Mouse (Mus musculus) MEL (cell line): Measurements from ENCODE around the gene Gkn1. TPM values are rescaled to one million over a fixed set of nuclear protein-coding genes. Genes with fewer than 3 reads are reported as not detected.

Source experiments
- DNase-seq: peaks from one replicate; pipeline ENCODE4 v3.0.0; 2011; ENCODE audit warnings: low read depth, low spot score
- H3K27ac ChIP-seq: 2 replicates; pipeline ENCODE4 v1.5.1; 2012; ENCODE audit warnings: low read depth, mild to moderate bottlenecking, control low read depth, low read length, moderate library complexity; ENCODE audit not compliant: control insufficient read depth
- H3K27me3 ChIP-seq, 2 experiments: fragments of 150-350 bp in 1 of 2; sonication (generic) in 1 of 2; 2 replicates each; pipeline ENCODE4 v1.6.1; 2012; ENCODE audit warnings: low read length in 2 of 2, mild to moderate bottlenecking in 2 of 2, improper control_type of control experiment in 1 of 2, moderate library complexity in 1 of 2; ENCODE audit not compliant: insufficient read depth in 2 of 2, control insufficient read depth in 1 of 2
- H3K36me3 ChIP-seq, 2 experiments: 2 replicates each; pipeline ENCODE4 v1.6.1; 2012 to 2014; ENCODE audit warnings: low read length in 2 of 2, improper control_type of control experiment in 1 of 2, inconsistent platforms in 1 of 2, mild to moderate bottlenecking in 1 of 2; ENCODE audit not compliant: insufficient read depth in 2 of 2, control insufficient read depth in 1 of 2
- H3K4me1 ChIP-seq, 2 experiments: fragments of 150-350 bp in 1 of 2; sonication (generic) in 1 of 2; 2 replicates each; pipeline ENCODE4 v1.6.1; 2012; ENCODE audit warnings: low read length in 2 of 2, improper control_type of control experiment in 1 of 2, mild to moderate bottlenecking in 1 of 2; ENCODE audit not compliant: insufficient read depth in 2 of 2, control insufficient read depth in 1 of 2
- H3K4me3 ChIP-seq, 2 experiments: fragments of 150-350 bp in 1 of 2; sonication (generic) in 1 of 2; 2 replicates each; pipeline ENCODE4 v1.5.1; 2012; ENCODE audit warnings: low read depth in 2 of 2, low read length in 2 of 2, mild to moderate bottlenecking in 2 of 2, moderate library complexity in 2 of 2, control low read depth in 1 of 2, improper control_type of control experiment in 1 of 2; ENCODE audit not compliant: control insufficient read depth in 1 of 2, insufficient read depth in 1 of 2
- H3K79me2 ChIP-seq: 2 replicates; pipeline ENCODE4 v1.6.1; 2012; ENCODE audit warnings: mild to moderate bottlenecking, low read length, moderate library complexity; ENCODE audit not compliant: control insufficient read depth, poor library complexity, insufficient read depth
- H3K9ac ChIP-seq: 2 replicates; pipeline ENCODE4 v1.6.1; 2012; ENCODE audit warnings: low read depth, mild to moderate bottlenecking, control low read depth, low read length, moderate library complexity; ENCODE audit not compliant: control insufficient read depth, poor library complexity, severe bottlenecking
- H3K9me3 ChIP-seq: fragments of 150-350 bp; sonication (generic); replicated peaks from 2 replicates; pipeline ENCODE4 v1.6.1; 2012; ENCODE audit warnings: mild to moderate bottlenecking, low read length, improper control_type of control experiment, moderate library complexity; ENCODE audit not compliant: insufficient read depth
- CHD1 ChIP-seq: IDR thresholded peaks from 2 replicates; pipeline ENCODE4 v1.6.1; 2012; ENCODE audit warnings: low read depth, mild to moderate bottlenecking, inconsistent platforms, low read length, improper control_type of control experiment
- CTCF ChIP-seq, 3 experiments: IDR thresholded peaks in 2 of 3; conservative IDR thresholded peaks in 1 of 3; 2 replicates each; pipeline ENCODE4 v1.5.1; 2011 to 2012; ENCODE audit warnings: low read length in 3 of 3, low read depth in 2 of 3, mild to moderate bottlenecking in 2 of 3, improper control_type of control experiment in 1 of 3, inconsistent platforms in 1 of 3, mixed read lengths in 1 of 3, moderate library complexity in 1 of 3; ENCODE audit not compliant: control insufficient read depth in 1 of 3, insufficient read depth in 1 of 3, poor library complexity in 1 of 3, severe bottlenecking in 1 of 3
- E2F4 ChIP-seq: IDR thresholded peaks from 2 replicates; pipeline ENCODE4 v1.6.1; 2011; ENCODE audit warnings: low read depth, low read length, improper control_type of control experiment, borderline replicate concordance
- ELF1 ChIP-seq: IDR thresholded peaks from 2 replicates; pipeline ENCODE4 v1.6.1; 2014; ENCODE audit warnings: low read depth, mild to moderate bottlenecking, inconsistent platforms, low read length, improper control_type of control experiment, moderate library complexity
- EP300 ChIP-seq, 2 experiments: IDR thresholded peaks; 2 replicates each; pipeline ENCODE4 v1.6.1; 2011; ENCODE audit warnings: improper control_type of control experiment in 2 of 2, low read length in 2 of 2, low read depth in 1 of 2, mild to moderate bottlenecking in 1 of 2
- ETS1 ChIP-seq: IDR thresholded peaks from 2 replicates; pipeline ENCODE4 v1.6.1; 2012; ENCODE audit warnings: low read depth, mild to moderate bottlenecking, inconsistent platforms, low read length, improper control_type of control experiment, moderate library complexity
- GATA1 ChIP-seq: IDR thresholded peaks from 2 replicates; pipeline ENCODE4 v1.6.1; 2011; ENCODE audit warnings: low read depth, low read length, improper control_type of control experiment
- JUND ChIP-seq: IDR thresholded peaks from 2 replicates; pipeline ENCODE4 v1.6.1; 2011; ENCODE audit warnings: low read depth, mild to moderate bottlenecking, improper control_type of control experiment, low read length
- KAT2A ChIP-seq: conservative IDR thresholded peaks from 2 replicates; pipeline ENCODE4 v1.6.1; 2012; ENCODE audit warnings: low read depth, low read length, improper control_type of control experiment, inconsistent platforms
- MAFK ChIP-seq: IDR thresholded peaks from 2 replicates; pipeline ENCODE4 v1.6.1; 2011; ENCODE audit warnings: low read depth, mild to moderate bottlenecking, low read length, improper control_type of control experiment, borderline replicate concordance
- MAX ChIP-seq: IDR thresholded peaks from 2 replicates; pipeline ENCODE4 v1.6.1; 2011; ENCODE audit warnings: low read length, improper control_type of control experiment
- MAZ ChIP-seq: IDR thresholded peaks from 2 replicates; pipeline ENCODE4 v1.6.1; 2012; ENCODE audit warnings: low read depth, mild to moderate bottlenecking, inconsistent platforms, low read length, improper control_type of control experiment
- MEF2A ChIP-seq: IDR thresholded peaks from 2 replicates; pipeline ENCODE4 v1.6.1; 2014; ENCODE audit warnings: low read depth, mild to moderate bottlenecking, inconsistent platforms, low read length, improper control_type of control experiment; ENCODE audit not compliant: poor library complexity, insufficient replicate concordance, severe bottlenecking; ENCODE audit errors: extremely low read depth
- MXI1 ChIP-seq: IDR thresholded peaks from 2 replicates; pipeline ENCODE4 v1.6.1; 2011; ENCODE audit warnings: mild to moderate bottlenecking, low read depth, low read length, improper control_type of control experiment
- MYB ChIP-seq: IDR thresholded peaks from 2 replicates; pipeline ENCODE4 v1.6.1; 2011; ENCODE audit warnings: mild to moderate bottlenecking, low read depth, low read length, improper control_type of control experiment
- MYC ChIP-seq: IDR thresholded peaks from 2 replicates; pipeline ENCODE4 v1.6.1; 2011; ENCODE audit warnings: low read depth, mild to moderate bottlenecking, low read length, improper control_type of control experiment, moderate library complexity
- POLR2A ChIP-seq, 2 experiments: IDR thresholded peaks; 2 replicates each; pipeline ENCODE4 v1.6.1; 2011 to 2012; ENCODE audit warnings: low read length in 2 of 2, mild to moderate bottlenecking in 2 of 2, control low read depth in 1 of 2, improper control_type of control experiment in 1 of 2, low read depth in 1 of 2, moderate library complexity in 1 of 2; ENCODE audit not compliant: control insufficient read depth in 1 of 2, insufficient read depth in 1 of 2, poor library complexity in 1 of 2
- POLR2AphosphoS2 ChIP-seq: IDR thresholded peaks from 2 replicates; pipeline ENCODE4 v1.6.1; 2011; ENCODE audit warnings: low read length, improper control_type of control experiment
- RAD21 ChIP-seq: IDR thresholded peaks from 2 replicates; pipeline ENCODE4 v1.6.1; 2011; ENCODE audit warnings: mild to moderate bottlenecking, low read depth, low read length, improper control_type of control experiment
- RCOR1 ChIP-seq: IDR thresholded peaks from 2 replicates; pipeline ENCODE4 v1.6.1; 2012; ENCODE audit warnings: low read depth, mild to moderate bottlenecking, inconsistent platforms, low read length, improper control_type of control experiment
- SIN3A ChIP-seq: IDR thresholded peaks from 2 replicates; pipeline ENCODE4 v1.6.1; 2012; ENCODE audit warnings: low read length, improper control_type of control experiment, inconsistent platforms
- SMC3 ChIP-seq: IDR thresholded peaks from 2 replicates; pipeline ENCODE4 v1.6.1; 2011; ENCODE audit warnings: low read depth, low read length, improper control_type of control experiment
- TBP ChIP-seq: IDR thresholded peaks from 2 replicates; pipeline ENCODE4 v1.8.0; 2011; ENCODE audit warnings: low read depth, low read length, improper control_type of control experiment
- USF2 ChIP-seq, 2 experiments: IDR thresholded peaks; 2 replicates each; pipeline ENCODE4 v1.6.1; 2011 to 2012; ENCODE audit warnings: improper control_type of control experiment in 2 of 2, low read length in 2 of 2, borderline replicate concordance in 1 of 2, inconsistent platforms in 1 of 2, low read depth in 1 of 2, mild to moderate bottlenecking in 1 of 2; ENCODE audit not compliant: insufficient read depth in 1 of 2
- ZC3H11A ChIP-seq: IDR thresholded peaks from 2 replicates; pipeline ENCODE4 v1.6.1; 2012; ENCODE audit warnings: low read depth, mild to moderate bottlenecking, inconsistent platforms, low read length, improper control_type of control experiment
- polyA plus RNA-seq, 2 experiments: library from polyadenylated mRNA; stranded (reverse) in 1 of 2; unstranded in 1 of 2; fragments of >175 nt in 1 of 2; fragments of >200 nt in 1 of 2; gene quantifications; 2 replicates each; pipeline versions ENCODE4 v1.2.1 to v1.2.4; 2012; ENCODE audit warnings: low replicate concordance in 2 of 2, low read depth in 1 of 2; ENCODE audit not compliant: insufficient read length in 2 of 2, insufficient read depth in 1 of 2, missing spikeins in 1 of 2
- total RNA-seq: library from RNA; depleted of rRNA; stranded (reverse); fragments of 300-350 nt; gene quantifications from 2 replicates; pipeline ENCODE4 v1.2.3, GENCODE M21; 2012

The Gkn1 gene
- total and polyA plus RNA-seq, 3 experiments = not detected

GRCm38 (mm10) chr6:87383926-87384691, 33.4 kb upstream of the Gkn1 start:
- H3K27ac ChIP-seq = no peak overlapping the region
- H3K79me2 ChIP-seq = no peaks in the 10 kb centered on the region
- no peaks in the 10 kb centered on the region for H3K9me3 ChIP-seq
- peaks cover under 1 to 3% of the 10 kb centered on the region in 2 experiments; a peak in 3 of 4 replicates for H3K4me1 ChIP-seq
- TF ChIP-seq KAT2A (no peak), MAX (no peak), MAFK (no peak), MYB (no peak), MEF2A (no peak), RAD21 (peak; percentile 18), SIN3A (no peak), SMC3 (peak; percentile 15; the same call in 1 of the 2 replicates), CTCF (IDR thresholded peaks at IDR 0.05 in 2 of 3, conservative IDR thresholded peaks at IDR 0.05 in 1 of 3; ENCODE audit: control insufficient read depth in 1 of 3, insufficient read depth in 1 of 3, low read depth in 2 of 3, low read length in 3 of 3, poor library complexity in 1 of 3, severe bottlenecking in 1 of 3) (peak; percentile 5 to 42 (median 19); a peak in 2 of 6 replicates), RCOR1 (no peak), ETS1 (no peak)
- H3K4me3 ChIP-seq = no peak overlapping the region
- no peak overlapping the region for H3K9ac ChIP-seq
- peaks cover 0 to 9% of the 10 kb centered on the region in 2 experiments for H3K27me3 ChIP-seq
- H3K36me3 ChIP-seq = 0 out of 4 replicates have a peak, but pooled peaks cover 0 to under 1% of the 10 kb centered on the region in 2 experiments
- DNase-seq = no peak

- no peaks in the 10 kb centered on the region for H3K36me3 ChIP-seq
- no peaks in the 10 kb centered on the region for H3K4me1 ChIP-seq
- DNase-seq = no peak
- H3K4me3 ChIP-seq = no peak within 1 kb of the TSS
- TF ChIP-seq MYC (no peak), ZC3H11A (no peak), SMC3 (no peak), KAT2A (no peak), ELF1 (no peak), MXI1 (no peak), RCOR1 (no peak), EP300 (IDR thresholded peaks at IDR 0.05; ENCODE audit: low read depth in 1 of 2, low read length in 2 of 2) (no peak), POLR2A (IDR thresholded peaks at IDR 0.05; ENCODE audit: control insufficient read depth in 1 of 2, insufficient read depth in 1 of 2, low read depth in 1 of 2, low read length in 2 of 2, poor library complexity in 1 of 2) (no peak), CHD1 (no peak), TBP (no peak), MAX (no peak), E2F4 (no peak), POLR2AphosphoS2 (no peak), MAZ (no peak), GATA1 (no peak), JUND (no peak), USF2 (IDR thresholded peaks at IDR 0.05; ENCODE audit: borderline replicate concordance in 1 of 2, insufficient read depth in 1 of 2, low read depth in 1 of 2, low read length in 2 of 2) (no peak), MEF2A (no peak)
- no peak within 1 kb of the TSS for H3K27ac ChIP-seq
- H3K79me2 ChIP-seq = no peaks in the 10 kb centered on the region
- H3K27me3 ChIP-seq = peaks cover 29 to 41% of the 10 kb centered on the region in 2 experiments
- H3K9me3 ChIP-seq = no peaks in the 10 kb centered on the region
- no peak within 1 kb of the TSS for H3K9ac ChIP-seq
Observed at GRCm38 (mm10) chr6:87373057-87373456, 22.3 kb upstream of the Gkn1 start, which contains the start of gene Gkn2. Gene Gkn2, plus strand, starts transcription at chr6:87373357.
